ENCODE assay signal across 11 mouse cellular contexts in the genomic region with DNA sequence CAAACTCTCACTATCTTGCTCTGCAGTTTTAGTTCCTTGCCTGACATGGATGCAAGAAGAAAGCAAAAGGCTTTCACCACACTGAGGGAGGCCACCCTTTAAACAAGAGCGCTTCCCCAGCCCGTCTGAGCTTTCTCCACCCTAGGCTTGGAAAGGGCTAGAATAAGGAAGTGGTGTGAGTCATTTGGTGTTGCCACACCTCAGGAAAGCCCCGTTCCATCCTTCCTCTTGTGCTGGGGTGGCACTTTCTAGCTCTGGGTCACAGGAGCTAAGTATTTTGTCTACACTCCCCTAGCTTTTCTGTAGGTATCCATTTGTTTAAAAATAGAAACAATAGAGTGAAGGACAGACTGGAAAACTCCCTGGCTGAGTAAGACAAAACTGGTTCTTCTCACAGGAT.
DNase-seq lines count a peak whose midpoint lies in the region; ATAC-seq and TF ChIP-seq lines count a peak whose summit lies in the region.
"Had no signal": no experiment of that assay in that cellular context is flagged by ENCODE, and none has a peak within 500 bp of the region (broad histone marks: within the 10 kb centered on the region; RNA-seq: fewer than 3 reads in every experiment).

No protein-coding gene starts in this region.

- peak; percentile 8 to 29 for DNase-seq in kidney, postnatal 36 days
- no peak for DNase-seq in kidney, postnatal 4 days
- DNase-seq in Patski (ENCODE audit: low read depth, low spot score) = no peak
- no peak for DNase-seq in liver, embryonic 13.5 days
- DNase-seq in cerebellum, adult 9-11 months = no peak

- H3K27ac ChIP-seq in liver, embryonic 13.5 days = no peak overlapping the region
- H3K27ac ChIP-seq in hindbrain, embryonic 16.5 days (ENCODE audit: low read depth, low read length) = no peak overlapping the region
- H3K27ac ChIP-seq in forebrain, embryonic 12.5 days = no peak overlapping the region
- H3K27ac ChIP-seq: heart, adult 2 months; left cerebral cortex, adult 2 months had no signal

- no peaks in the 10 kb centered on the region for H3K27me3 ChIP-seq in Patski
- no peaks in the 10 kb centered on the region for H3K27me3 ChIP-seq in liver, embryonic 13.5 days
- no peaks in the 10 kb centered on the region for H3K27me3 ChIP-seq in hindbrain, embryonic 16.5 days (replicated peaks; ENCODE audit: control insufficient read depth, insufficient read depth, low read length)
- no peaks in the 10 kb centered on the region for H3K27me3 ChIP-seq in forebrain, embryonic 12.5 days

- H3K4me3 ChIP-seq in liver, embryonic 13.5 days (replicated peaks) = no peak overlapping the region
- no peak overlapping the region for H3K4me3 ChIP-seq in hindbrain, embryonic 16.5 days (ENCODE audit: low read length)
- no peak overlapping the region for H3K4me3 ChIP-seq in forebrain, embryonic 12.5 days (replicated peaks)
- H3K4me3 ChIP-seq: heart, adult 2 months; left cerebral cortex, adult 2 months had no signal

- no peaks in the 10 kb centered on the region for H3K36me3 ChIP-seq in liver, embryonic 13.5 days
- no peaks in the 10 kb centered on the region for H3K36me3 ChIP-seq in hindbrain, embryonic 16.5 days (ENCODE audit: control insufficient read depth, insufficient read depth, low read length)
- H3K36me3 ChIP-seq in forebrain, embryonic 12.5 days (replicated peaks) = no peaks in the 10 kb centered on the region

- no peaks in the 10 kb centered on the region for H3K4me1 ChIP-seq in liver, embryonic 13.5 days (replicated peaks)
- no peaks in the 10 kb centered on the region for H3K4me1 ChIP-seq in hindbrain, embryonic 16.5 days (ENCODE audit: control insufficient read depth, insufficient read depth, low read depth, low read length)
- H3K4me1 ChIP-seq in forebrain, embryonic 12.5 days = no peaks in the 10 kb centered on the region

- peak; percentile 51 for ATAC-seq in Patski
- ATAC-seq in liver, embryonic 13.5 days (ENCODE audit: low read depth) = 0 out of 2 replicates have a peak, but pooled peaks have one; percentile 55
- ATAC-seq in neutrophil, adult 5-6 weeks (ENCODE audit: extremely low read depth, insufficient number of reproducible peaks, low FRiP score, poor library complexity, severe bottlenecking) = peak; percentile 98
- ATAC-seq in hindbrain, embryonic 16.5 days = no peak
- no peak for ATAC-seq in forebrain, embryonic 12.5 days (ENCODE audit: low FRiP score)
- ATAC-seq: midbrain, embryonic 16.5 days had no signal

- POLR2A ChIA-PET in Patski (lab: Charles Lee) = no interaction called here

- H3K4me2 ChIP-seq in liver, embryonic 13.5 days = no peak overlapping the region
- H3K4me2 ChIP-seq in hindbrain, embryonic 16.5 days (ENCODE audit: low read length) = no peak overlapping the region
- H3K4me2 ChIP-seq in forebrain, embryonic 12.5 days = no peak overlapping the region

- in situ Hi-C loops in Patski (cut with MboI; ENCODE audit: low pct_unique_long_range_greater_than_20kb) = no loop called here

- TF ChIP-seq CTCF in Patski (IDR thresholded peaks at IDR 0.05) = no peak

- peaks cover 19% of the 10 kb centered on the region for H3K9me3 ChIP-seq in liver, embryonic 13.5 days (replicated peaks)
- peaks cover 5% of the 10 kb centered on the region for H3K9me3 ChIP-seq in hindbrain, embryonic 16.5 days (ENCODE audit: control insufficient read depth, low read length)
- peaks cover 11% of the 10 kb centered on the region for H3K9me3 ChIP-seq in forebrain, embryonic 12.5 days

- WGBS in liver, embryonic 13.5 days (ENCODE audit: insufficient replicate concordance) = 34% methylated on average over 3 of the region's 3 CpGs
- WGBS in hindbrain, embryonic 16.5 days = 81% methylated on average over 3 of the region's 3 CpGs
- 76% methylated on average over 3 of the region's 3 CpGs for WGBS in forebrain, embryonic 12.5 days

- CTCF ChIA-PET in Patski (lab: Charles Lee) = interaction anchor here (1.7 kb wide), 1 partner anchor 14 kb away, joined by 7 read pairs; no protein-coding TSS in a partner anchor

- H3K9ac ChIP-seq in liver, embryonic 13.5 days = no peak overlapping the region
- no peak overlapping the region for H3K9ac ChIP-seq in hindbrain, embryonic 16.5 days (ENCODE audit: low read depth, low read length)
- no peak overlapping the region for H3K9ac ChIP-seq in forebrain, embryonic 12.5 days

Comparison
In these comparisons a context has a peak if more than half of its experiments do, and no peak if none do; other contexts are left out.
1. DNase-seq: peak in kidney, postnatal 36 days (2 of 2); none in kidney, postnatal 4 days (0 of 2), Patski (single experiment), liver, embryonic 13.5 days (single experiment) and cerebellum, adult 9-11 months (single experiment).
2. ATAC-seq: peak in Patski (single experiment), liver, embryonic 13.5 days (single experiment) and neutrophil, adult 5-6 weeks (single experiment); none in hindbrain, embryonic 16.5 days (single experiment) and forebrain, embryonic 12.5 days (single experiment).